Mouse (Mus musculus) WW6 (cell line): ENCODE measurements around the gene Ctbp2.

ENCODE experiments used
- DNase-seq: peaks from one replicate; pipeline ENCODE4 v3.0.0-alpha.2; 2013; ENCODE audit warnings: low read depth, low spot score

Ctbp2 gene

DNA sequence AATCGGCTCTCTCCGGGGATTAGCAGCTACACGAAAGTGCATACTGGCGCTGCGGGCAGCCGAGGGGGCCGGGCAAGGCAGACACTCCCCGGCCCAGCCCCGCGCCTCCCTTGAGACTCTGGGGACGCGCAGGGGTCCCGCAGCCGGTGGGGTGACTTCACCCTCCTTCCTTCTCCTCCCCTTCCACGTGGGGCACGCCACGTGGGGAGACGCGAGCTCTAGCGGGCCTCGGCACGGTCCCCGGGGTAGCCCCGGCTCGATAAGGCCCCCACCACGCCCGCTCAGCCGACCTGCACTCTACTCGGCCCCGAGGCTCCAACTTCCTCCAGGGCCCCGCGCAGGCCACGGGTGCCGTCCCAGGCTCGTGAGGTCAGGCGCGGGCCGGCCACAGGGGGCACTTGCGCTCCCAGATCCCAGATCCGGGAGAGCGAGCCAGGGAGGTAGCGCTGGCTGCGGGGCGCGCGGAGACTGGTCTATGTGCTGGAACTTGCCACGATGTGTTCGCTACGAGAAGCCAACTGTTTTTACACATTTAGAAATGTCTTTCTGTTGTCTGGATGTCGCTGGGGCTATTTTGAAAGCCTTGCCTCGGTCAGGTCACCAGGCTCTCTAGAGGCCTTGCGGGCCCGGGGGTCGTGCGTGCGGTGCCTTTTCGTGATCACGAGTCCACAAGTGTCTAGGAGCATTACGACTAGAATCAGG, at the start of gene Ctbp2:
Gene Ctbp2, minus strand, starts transcription at position 356 of the 702 bp plus-strand sequence.
- DNase-seq, result no peak

DNA sequence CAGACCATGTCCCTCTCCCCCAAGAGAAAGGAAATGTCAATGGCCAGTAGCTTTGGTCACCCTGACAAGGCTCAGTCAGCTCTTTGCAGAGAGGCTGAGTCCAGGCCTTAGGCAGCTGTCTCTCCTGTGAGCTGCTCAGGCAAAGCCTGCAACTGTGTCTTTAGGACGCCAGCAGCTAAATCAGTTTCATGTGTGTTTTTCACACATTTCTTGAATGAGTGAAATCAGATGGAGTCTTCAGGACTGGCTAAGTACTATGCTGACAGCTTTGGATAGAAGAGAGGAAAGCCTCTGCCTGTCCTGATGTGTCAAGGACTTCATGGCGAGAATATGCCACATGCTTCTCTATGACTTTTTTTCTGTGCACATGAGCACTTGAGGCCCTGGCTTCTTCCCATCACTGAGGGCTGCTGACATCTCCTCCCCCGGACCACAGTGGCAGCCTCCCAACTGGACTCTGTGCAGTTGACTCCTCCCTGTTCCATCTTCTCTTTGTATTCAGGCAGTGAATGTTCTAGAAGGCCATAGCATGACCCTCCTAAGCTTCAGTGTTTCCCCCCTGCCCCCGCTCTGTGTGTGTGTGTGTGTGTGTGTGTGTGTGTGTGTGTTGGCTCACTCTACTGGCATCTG, 47.4 kb upstream of the Ctbp2 start:
- DNase-seq, result no peak

DNA sequence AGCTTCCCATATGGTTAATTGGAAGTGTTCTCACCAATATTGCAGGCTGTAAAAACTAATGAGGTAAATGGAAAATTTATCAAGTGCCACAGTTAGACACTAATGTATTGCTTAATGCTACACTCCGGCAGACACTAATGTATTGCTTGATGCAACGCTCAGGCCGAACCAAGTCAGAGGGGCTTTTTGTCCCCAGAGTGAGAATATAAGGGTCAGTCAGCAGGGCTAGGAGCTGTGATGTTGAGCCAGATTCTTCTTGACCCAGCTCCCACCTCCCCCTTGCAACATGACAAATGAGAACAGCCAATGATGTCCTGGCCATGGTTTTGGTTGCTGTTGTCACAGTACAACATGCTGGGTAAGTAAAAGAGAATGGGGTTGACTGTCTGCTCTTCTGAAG, 44.8 kb upstream of the Ctbp2 start:
- DNase-seq, result no peak

GRCm38 (mm10) chr7:133167903-133168302, 43.7 kb upstream of the Ctbp2 start:
- DNase-seq, result no peak

DNA sequence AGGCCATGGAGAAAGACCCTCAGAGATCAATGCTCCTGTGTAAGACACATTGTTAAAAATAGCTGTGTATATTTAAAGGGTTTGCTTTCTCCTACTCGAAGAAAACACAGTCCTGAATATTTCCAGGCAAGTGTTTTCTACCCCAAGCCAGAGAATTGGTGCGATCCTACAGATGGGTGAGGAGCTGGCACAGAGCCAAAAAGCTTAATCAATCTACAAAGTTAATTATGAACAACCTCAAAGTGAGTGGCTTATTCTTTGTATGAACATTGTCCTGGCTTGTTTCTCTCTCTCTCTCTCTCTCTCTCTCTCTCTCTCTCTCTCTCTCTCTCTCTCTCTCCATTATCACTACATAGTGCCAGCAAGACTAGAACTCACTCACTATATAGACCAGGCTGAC, 40.6 kb upstream of the Ctbp2 start:
- DNase-seq, result no peak

- DNase-seq, result no peak
These were observed 38.9 kb upstream of the Ctbp2 start for GRCm38 (mm10) chr7:133163011-133163410.

GRCm38 (mm10) chr7:133162131-133162530, 38.0 kb upstream of the Ctbp2 start:
- DNase-seq, result no peak

- no peak for DNase-seq
These were observed 37.4 kb upstream of the Ctbp2 start for GRCm38 (mm10) chr7:133161362-133162080.

GRCm38 (mm10) chr7:133159519-133159918, 35.4 kb upstream of the Ctbp2 start:
- DNase-seq, result no peak

- DNase-seq, result no peak
These were observed 31.5 kb upstream of the Ctbp2 start for GRCm38 (mm10) chr7:133155621-133156020.

DNA sequence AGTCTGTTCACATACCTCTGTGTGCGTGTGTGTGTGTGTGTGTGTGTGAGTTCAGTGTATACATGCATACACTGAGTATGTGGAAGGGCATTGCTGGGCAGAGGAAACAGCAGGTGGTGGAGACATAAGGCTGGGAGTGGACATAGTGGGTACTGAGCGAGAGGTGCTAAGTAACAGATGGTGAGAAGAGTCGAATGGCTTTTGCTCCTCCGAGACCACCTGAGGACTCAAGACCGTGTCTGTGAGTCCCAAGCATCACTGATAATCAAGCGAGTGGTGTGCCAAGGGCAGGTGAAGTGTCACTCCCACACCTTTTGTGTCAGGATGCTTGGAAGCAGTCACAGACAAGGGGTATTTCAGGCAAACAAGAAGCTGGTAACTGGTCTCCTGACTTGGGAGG, 30.7 kb upstream of the Ctbp2 start:
- DNase-seq, result no peak

DNA sequence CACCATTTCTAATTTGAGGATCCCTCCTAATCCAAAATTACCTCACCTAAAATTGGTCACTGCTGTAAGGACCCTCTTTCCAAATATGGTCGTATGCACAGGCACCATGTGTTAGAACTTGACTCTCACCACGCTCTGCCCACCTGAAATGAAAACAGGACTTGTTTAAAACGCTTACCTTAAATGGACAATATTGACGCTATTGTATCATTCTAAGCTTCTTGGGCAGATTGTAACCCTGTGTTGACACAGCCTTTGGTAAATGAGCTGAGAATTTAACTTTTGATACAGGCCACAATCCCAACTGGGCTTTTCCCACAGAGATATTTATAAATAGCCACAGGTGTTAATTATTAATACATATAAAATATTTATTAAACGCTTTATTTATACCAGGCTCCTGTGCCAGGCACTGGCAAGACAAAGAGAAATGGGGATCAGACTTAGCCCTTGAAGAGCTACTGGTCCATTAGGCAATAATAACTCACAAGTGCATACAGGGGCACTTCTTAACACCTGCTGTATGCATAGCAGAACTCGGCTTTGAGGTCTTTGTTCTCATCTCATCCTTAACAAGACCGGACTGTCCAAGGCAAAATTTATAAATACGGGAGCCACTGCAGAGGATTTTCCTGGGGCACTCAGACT, 15.7 kb upstream of the Ctbp2 start:
- DNase-seq, result no peak

GRCm38 (mm10) chr7:133133552-133133951, 9.4 kb upstream of the Ctbp2 start:
- DNase-seq, result no peak

DNA sequence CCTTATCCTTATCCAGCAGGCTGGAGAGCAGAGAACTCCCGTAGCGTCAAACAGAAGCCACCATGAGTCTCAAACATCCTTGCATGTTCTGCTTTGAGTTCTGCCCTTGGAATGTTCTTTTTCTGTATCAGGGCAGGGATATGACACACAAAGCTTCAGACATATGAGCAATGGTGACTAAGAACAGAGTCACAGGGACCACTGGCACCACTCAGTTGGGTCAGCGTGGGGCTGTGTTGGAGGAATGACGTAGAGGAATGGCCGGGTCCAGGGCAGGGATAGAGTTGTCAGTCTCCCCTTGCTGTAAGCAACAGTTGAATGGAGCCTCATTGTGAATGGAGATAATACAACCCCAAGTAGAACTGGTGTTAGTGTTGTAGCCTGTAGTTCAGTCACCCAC, 8.5 kb upstream of the Ctbp2 start:
- DNase-seq, result no peak

DNA sequence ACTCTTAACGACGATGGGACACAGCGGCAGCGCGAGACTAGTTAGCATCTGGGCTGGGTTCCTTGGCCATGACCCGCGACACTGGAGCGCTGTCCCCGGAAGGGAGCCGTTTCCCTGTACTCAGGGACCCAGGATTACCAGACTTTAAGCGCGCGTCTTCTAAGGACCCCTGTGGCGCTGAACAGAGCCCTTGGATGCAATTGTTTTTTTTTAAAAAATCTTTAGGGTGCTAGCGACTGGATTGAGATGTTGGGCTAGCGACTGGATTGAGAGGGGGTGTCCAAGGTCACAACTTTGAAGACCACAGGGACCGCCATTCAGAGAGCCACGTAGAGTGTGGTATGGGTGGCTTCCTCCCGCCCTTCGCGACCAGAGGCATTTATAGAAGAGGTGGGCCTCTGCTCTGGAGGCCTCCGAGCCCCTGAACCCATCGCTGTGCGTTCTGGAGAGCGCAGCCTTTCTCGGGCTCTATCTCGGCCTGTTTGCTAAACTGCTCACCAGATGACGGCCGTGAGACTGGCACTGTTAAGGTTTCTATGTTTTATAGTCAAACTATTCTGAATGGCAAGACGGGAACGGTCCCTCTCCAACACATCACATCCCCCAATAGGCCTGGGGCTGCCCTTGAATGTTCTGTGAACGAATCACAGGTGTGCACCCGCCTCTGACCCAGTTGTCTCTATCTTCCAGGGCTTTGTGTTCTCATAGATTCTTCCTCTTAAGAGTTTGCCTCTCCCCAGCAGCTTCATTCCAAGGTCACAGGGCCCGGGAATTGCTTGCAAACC, 739 bp upstream of the Ctbp2 start:
- DNase-seq, result no peak

GRCm38 (mm10) chr7:133123244-133123998, 733 bp downstream of the Ctbp2 start, which contains the start of gene Fgfr2:
Gene Fgfr2 (minus strand): TSS chr7:133123350.
- DNase-seq, result no peak

DNA sequence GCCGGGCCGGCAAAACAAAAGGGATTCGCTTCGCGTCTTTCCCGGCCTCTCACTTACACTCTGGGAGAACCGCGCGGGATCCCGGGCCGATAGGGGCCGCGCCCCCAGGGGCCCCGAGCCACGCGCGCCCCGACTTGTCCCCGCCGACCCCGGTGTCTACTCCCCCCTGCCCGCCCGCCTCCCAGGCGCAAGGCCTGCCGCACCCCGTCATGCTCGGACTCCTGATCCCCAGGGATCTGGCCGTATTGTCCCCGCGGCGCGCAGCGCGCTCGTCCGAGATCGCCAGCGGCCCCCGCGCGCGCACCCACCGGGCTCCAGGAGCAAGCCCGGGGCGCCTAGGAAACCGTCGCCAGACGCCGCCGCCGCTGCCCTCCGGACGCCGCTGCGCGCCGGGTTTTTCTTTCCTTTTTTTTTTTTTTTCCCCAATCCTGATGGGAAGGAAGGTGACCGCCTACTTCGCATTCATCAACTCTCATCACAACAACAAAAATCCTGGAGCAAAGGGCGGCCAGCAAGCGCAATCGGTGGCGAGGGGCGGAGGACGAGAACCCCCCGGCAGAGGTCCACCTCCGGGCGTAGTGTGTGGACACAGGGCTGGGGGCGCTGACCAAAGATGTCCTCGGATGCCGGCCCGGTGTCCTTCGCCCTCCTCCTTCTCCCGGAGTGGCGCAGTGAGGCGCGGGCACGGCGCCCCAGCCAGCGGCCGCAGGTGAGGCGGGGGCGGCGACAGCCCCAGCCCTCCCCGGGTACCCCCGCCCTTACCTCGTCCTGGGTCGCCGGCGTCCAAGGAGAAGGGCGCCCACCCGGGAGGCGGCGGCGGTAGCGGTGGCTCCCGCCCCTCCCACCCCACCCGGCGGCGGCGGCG, 1.5 kb downstream of the Ctbp2 start:
- DNase-seq, result no peak

DNA sequence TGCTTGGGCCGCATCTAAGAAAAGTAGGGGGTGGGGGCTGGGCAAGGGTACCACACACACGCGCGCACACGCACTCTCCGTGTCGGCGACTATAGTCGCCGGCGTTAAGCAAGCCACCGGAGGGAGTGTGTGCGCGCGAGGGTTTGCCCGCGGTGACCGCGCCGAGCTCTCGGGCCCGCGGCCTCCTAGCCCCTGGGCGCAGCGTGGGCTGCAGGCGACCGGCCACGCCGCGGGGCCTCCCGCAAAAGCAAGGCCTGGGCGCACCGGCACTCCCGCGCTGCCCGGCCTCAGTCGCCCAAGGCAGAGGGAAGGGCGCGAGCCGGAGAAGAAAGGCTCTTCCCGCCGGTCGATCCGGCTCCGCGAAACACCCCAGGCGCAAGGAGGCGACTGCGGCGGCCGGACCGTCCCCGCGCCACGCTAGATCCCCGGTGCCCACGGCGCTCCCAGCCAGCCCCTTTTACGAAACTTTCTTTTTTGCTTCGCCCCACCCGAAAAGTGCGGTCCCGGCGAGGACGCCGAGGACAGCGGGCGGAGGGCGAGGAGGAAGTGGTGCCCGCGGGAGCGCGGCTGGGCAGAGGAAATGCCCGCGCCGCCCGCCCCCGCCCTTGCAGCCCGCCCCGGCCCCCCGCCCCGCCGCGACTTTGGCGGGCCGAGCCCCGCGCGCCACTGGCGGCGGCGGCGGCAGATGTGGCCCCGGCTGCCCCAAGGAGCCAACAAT, 2.3 kb downstream of the Ctbp2 start:
- DNase-seq, result no peak

GRCm38 (mm10) chr7:133121080-133121607, 3.0 kb downstream of the Ctbp2 start:
- DNase-seq, result no peak
